ENCODE assay signal across 24 mouse cellular contexts in genomic region chr13:96870742-96871141, GRCm38 (mm10). TPM values are rescaled to one million over a fixed set of nuclear protein-coding genes. Genes with fewer than 3 reads are reported as not detected.
DNase-seq lines count a peak whose midpoint lies in the region; ATAC-seq and TF ChIP-seq lines count a peak whose summit lies in the region.
"Had no signal": no experiment of that assay in that cellular context is flagged by ENCODE, and none has a peak within 500 bp of the region (broad histone marks: within the 10 kb centered on the region; RNA-seq: fewer than 3 reads in every experiment).

No protein-coding gene starts in this region.

- TF ChIP-seq EP300 in CH12.LX (IDR thresholded peaks at IDR 0.05; ENCODE audit: low read length), result no peak

- no peaks in the 10 kb centered on the region for H3K27me3 ChIP-seq in CH12.LX (replicated peaks)
- H3K27me3 ChIP-seq in hindbrain, embryonic 16.5 days (replicated peaks; ENCODE audit: control insufficient read depth, insufficient read depth, low read length), result no peaks in the 10 kb centered on the region
- H3K27me3 ChIP-seq: embryonic facial prominence, embryonic 12.5 days; forebrain, embryonic 13.5 days; forebrain, embryonic 15.5 days had no signal

- dilution Hi-C loops in CH12.LX (cut with MboI; ENCODE audit: extremely low pct_ligation_motif_present, extremely low pct_unique_long_range_greater_than_20kb, low sequenced_read_pairs), result no loop called here

- H3K9me3 ChIP-seq in CH12.LX (replicated peaks; ENCODE audit: low read length), result no peaks in the 10 kb centered on the region
- H3K9me3 ChIP-seq in ES-E14 (ENCODE audit: control insufficient read depth, insufficient read depth, low read depth, low read length), result no peaks in the 10 kb centered on the region
- H3K9me3 ChIP-seq in hindbrain, embryonic 16.5 days (ENCODE audit: control insufficient read depth, low read length), result no peaks in the 10 kb centered on the region
- H3K9me3 ChIP-seq: embryonic facial prominence, embryonic 10.5 days; embryonic facial prominence, embryonic 12.5 days; forebrain, embryonic 13.5 days; forebrain, embryonic 15.5 days had no signal

- no peak for ATAC-seq in hindbrain, embryonic 16.5 days
- ATAC-seq: activated CD4-positive, CD25-positive, alpha-beta regulatory T cell, adult 4 months; CD4-positive, CD25-positive, alpha-beta regulatory T cell, adult 4 months; forebrain, embryonic 13.5 days; forebrain, embryonic 15.5 days; forebrain, postnatal 0 days; Patski had no signal

- no peak for TF ChIP-seq CTCF in CH12.LX (conservative IDR thresholded peaks at IDR 0.05 in 1 of 2, IDR thresholded peaks at IDR 0.05 in 1 of 2; ENCODE audit: low read depth in 2 of 2, low read length in 2 of 2)

- no peaks in the 10 kb centered on the region for H3K79me2 ChIP-seq in CH12.LX (replicated peaks; ENCODE audit: control insufficient read depth, extremely low read depth, insufficient read depth, poor library complexity, severe bottlenecking)

- H3K36me3 ChIP-seq in CH12.LX (replicated peaks in 1 of 2; ENCODE audit: control insufficient read depth in 1 of 2, insufficient read depth in 1 of 2, low read length in 1 of 2) (no peaks in the 10 kb centered on the region), ES-E14 (ENCODE audit: control insufficient read depth, insufficient read depth, low read length, poor library complexity, severe bottlenecking) (no peaks in the 10 kb centered on the region)
- H3K36me3 ChIP-seq in hindbrain, embryonic 16.5 days (ENCODE audit: control insufficient read depth, insufficient read depth, low read length), result no peaks in the 10 kb centered on the region
- H3K36me3 ChIP-seq: embryonic facial prominence, embryonic 10.5 days; embryonic facial prominence, embryonic 12.5 days; forebrain, embryonic 15.5 days had no signal

- H3K9ac ChIP-seq in CH12.LX (ENCODE audit: insufficient read depth, low read depth) (no peak overlapping the region), ES-E14 (ENCODE audit: insufficient read depth, low read depth, low read length, poor library complexity, severe bottlenecking) (no peak overlapping the region)
- no peak overlapping the region for H3K9ac ChIP-seq in hindbrain, embryonic 16.5 days (ENCODE audit: low read depth, low read length)
- H3K9ac ChIP-seq: embryonic facial prominence, embryonic 12.5 days; forebrain, embryonic 13.5 days; forebrain, embryonic 15.5 days; forebrain, postnatal 0 days had no signal

- no peak overlapping the region for H3K4me2 ChIP-seq in CH12.LX (ENCODE audit: insufficient read depth, low read depth, poor library complexity, severe bottlenecking)
- H3K4me2 ChIP-seq in hindbrain, embryonic 16.5 days (ENCODE audit: low read length), result no peak overlapping the region
- H3K4me2 ChIP-seq: embryonic facial prominence, embryonic 12.5 days; forebrain, embryonic 13.5 days; forebrain, embryonic 15.5 days had no signal

- H3K4me3 ChIP-seq in CH12.LX (replicated peaks in 1 of 3; ENCODE audit: low read depth in 2 of 3, low read length in 2 of 3, poor library complexity in 1 of 3), result no peak overlapping the region
- H3K4me3 ChIP-seq in ES-E14 (ENCODE audit: insufficient read depth in 1 of 2, low read depth in 1 of 2, low read length in 2 of 2, poor library complexity in 1 of 2, severe bottlenecking in 1 of 2), result no peak overlapping the region
- no peak overlapping the region for H3K4me3 ChIP-seq in hindbrain, embryonic 16.5 days (ENCODE audit: low read length)
- H3K4me3 ChIP-seq: embryonic facial prominence, embryonic 10.5 days; embryonic facial prominence, embryonic 12.5 days; forebrain, embryonic 13.5 days; forebrain, embryonic 15.5 days had no signal

- H3K4me1 ChIP-seq in CH12.LX (ENCODE audit: control insufficient read depth in 1 of 2, insufficient read depth in 2 of 2) (no peaks in the 10 kb centered on the region), ES-E14 (ENCODE audit: control insufficient read depth in 2 of 2, insufficient read depth in 2 of 2, low read length in 2 of 2, poor library complexity in 1 of 2) (no peaks in the 10 kb centered on the region)
- no peaks in the 10 kb centered on the region for H3K4me1 ChIP-seq in hindbrain, embryonic 16.5 days (ENCODE audit: control insufficient read depth, insufficient read depth, low read depth, low read length)
- H3K4me1 ChIP-seq: embryonic facial prominence, embryonic 10.5 days; embryonic facial prominence, embryonic 12.5 days; forebrain, embryonic 13.5 days; forebrain, embryonic 15.5 days had no signal

- DNase-seq in CH12.LX (ENCODE audit: extremely low read depth) (peak; percentile 21), ES-E14 (ENCODE audit: low read depth, low spot score) (peak; percentile 15), R1 (ENCODE audit: low read depth, low spot score) (peak; percentile 64)
- no peak for DNase-seq in frontal cortex, postnatal 10 days (ENCODE audit: low spot score in 2 of 2)
- no peak for DNase-seq in adrenal gland, adult 8-10 months
- DNase-seq: adrenal gland, postnatal 10 days; adrenal gland, postnatal 25 days; B cell, adult 2 months; cerebellum, adult 11 months; cerebellum, adult 18-20 months; cerebellum, adult 8-10 months; cerebellum, adult 9-11 months; cerebellum, postnatal 14 days; cerebellum, postnatal 36 days; forebrain, postnatal 0 days had no signal

- 84% methylated on average over 4 of the region's 4 CpGs for whole genome bisulfite sequencing in hindbrain, embryonic 16.5 days

- H3K27ac ChIP-seq in CH12.LX (ENCODE audit: insufficient read depth, low read depth) (no peak overlapping the region), ES-E14 (ENCODE audit: insufficient read depth, low read depth, low read length, poor library complexity, severe bottlenecking) (no peak overlapping the region)
- H3K27ac ChIP-seq in hindbrain, embryonic 16.5 days (ENCODE audit: low read depth, low read length), result no peak overlapping the region
- H3K27ac ChIP-seq: embryonic facial prominence, embryonic 10.5 days; embryonic facial prominence, embryonic 12.5 days; forebrain, embryonic 13.5 days; forebrain, embryonic 15.5 days had no signal

- TF ChIP-seq POLR2A in CH12.LX (IDR thresholded peaks at IDR 0.05; ENCODE audit: low read depth, low read length), result no peak

- no peak for TF ChIP-seq RAD21 in CH12.LX (IDR thresholded peaks at IDR 0.05; ENCODE audit: low read depth, low read length)

- in situ Hi-C loops in CH12.LX (cut with MboI; ENCODE audit: low pct_ligation_motif_present, low pct_unique_long_range_greater_than_20kb, low sequenced_read_pairs) (no loop called here), ES-E14 (cut with MboI; ENCODE audit: low sequenced_read_pairs in 2 of 2, unreplicated experiment in 2 of 2) (no loop called here)

TF ChIP-seq in CH12.LX, 34 proteins besides CTCF, POLR2A, EP300 and RAD21:
- no peak for TF ChIP-seq PAX5 (IDR thresholded peaks at IDR 0.05; ENCODE audit: low read length)
- no peak for TF ChIP-seq MAZ (IDR thresholded peaks at IDR 0.05; ENCODE audit: low read depth, low read length)
- peak; percentile 52; the same call in 1 of the 2 replicates for TF ChIP-seq ELF1 (IDR thresholded peaks at IDR 0.05; ENCODE audit: low read depth, low read length)

TF ChIP-seq in ES-E14, 5 proteins besides CTCF, POLR2A, EP300 and RAD21:
- TF ChIP-seq MAFK (IDR thresholded peaks at IDR 0.05; ENCODE audit: insufficient read depth, low read depth, low read length) (no peak), CHD2 (IDR thresholded peaks at IDR 0.05; ENCODE audit: low read depth, low read length) (no peak), ZNF384 (IDR thresholded peaks at IDR 0.05; ENCODE audit: low read depth, low read length) (no peak), ZC3H11A (IDR thresholded peaks at IDR 0.05; ENCODE audit: borderline replicate concordance, low read depth, low read length) (no peak), HCFC1 (IDR thresholded peaks at IDR 0.05; ENCODE audit: borderline replicate concordance, insufficient read depth, low read length) (no peak)

RNA-seq across cellular contexts. Expression of gene Gcnt4, which starts 53.7 kb away (rescaled TPM):
- total RNA-seq in CH12.LX (2012; rRNA removed) (not detected in 2 replicates), CH12.LX (2014; rRNA removed) (not detected in 2 replicates), ES-E14 (2012; rRNA removed) (0.54 and 0.79 TPM in 2 replicates)
- not detected in 2 replicates for polyA plus RNA-seq in CH12.LX (2012; ENCODE audit: insufficient read length, low read depth)
- polyA plus RNA-seq in hindbrain, embryonic 16.5 days (2015; fragmentation: Nextera tagmentation; extraction: Ambion mirVana), result 0.14 and 0.22 TPM in 2 replicates
- total RNA-seq in adrenal gland, adult 8-10 months (2022), result under 1 TPM; 0.08 to 0.94 (median 0.39) TPM
- total RNA-seq: MEL had no signal
- polyA plus RNA-seq: activated CD4-positive, CD25-positive, alpha-beta regulatory T cell, adult 4 months; CD4-positive, CD25-positive, alpha-beta regulatory T cell, adult 4 months had no signal

Comparison
In these comparisons a context has a peak if more than half of its experiments do, and no peak if none do; other contexts are left out.
1. DNase-seq: peak in CH12.LX (single experiment), ES-E14 (single experiment) and R1 (single experiment); none in frontal cortex, postnatal 10 days (0 of 2) and adrenal gland, adult 8-10 months (single experiment).